Mouse (Mus musculus): Measurements from ENCODE around the gene Kifc3. TPM values are rescaled to one million over a fixed set of nuclear protein-coding genes. Genes with fewer than 3 reads are reported as not detected.

Gene Kifc3
- polyA plus RNA-seq, 1 experiment from 2014 or later = 16.8 TPM

- WGBS = 54% methylated on average over 7 of the region's 7 CpGs
- H3K9me3 ChIP-seq = no peaks in the 10 kb centered on the region
- ATAC-seq (ENCODE audit: low FRiP score, low read depth) = no peak
- no peak overlapping the region for H3K4me2 ChIP-seq (replicated peaks)
- no peak overlapping the region for H3K4me3 ChIP-seq
- 0 out of 2 replicates have a peak, but pooled peaks cover 3% of the 10 kb centered on the region for H3K4me1 ChIP-seq
- no peaks in the 10 kb centered on the region for H3K36me3 ChIP-seq
- H3K27me3 ChIP-seq = no peaks in the 10 kb centered on the region
- H3K27ac ChIP-seq = no peak overlapping the region
- no peak overlapping the region for H3K9ac ChIP-seq
Observed at GRCm38 (mm10) chr8:95201491-95201890, 1.1 kb downstream of the Kifc3 start.

GRCm38 (mm10) chr8:95200001-95200405, 2.6 kb downstream of the Kifc3 start:
- Histone ChIP-seq H3K9ac (no peak overlapping the region), H3K9me3 (no peaks in the 10 kb centered on the region), H3K4me3 (no peak overlapping the region), H3K4me1 (0 out of 2 replicates have a peak, but pooled peaks cover 3% of the 10 kb centered on the region), H3K27me3 (no peaks in the 10 kb centered on the region), H3K27ac (no peak overlapping the region), H3K4me2 (replicated peaks) (no peak overlapping the region), H3K36me3 (no peaks in the 10 kb centered on the region)
- ATAC-seq (ENCODE audit: low FRiP score, low read depth) = no peak
- WGBS = 76% methylated on average over 9 of the region's 9 CpGs

GRCm38 (mm10) chr8:95195728-95196127, 6.9 kb downstream of the Kifc3 start:
- no peak overlapping the region for H3K4me2 ChIP-seq (replicated peaks)
- no peaks in the 10 kb centered on the region for H3K9me3 ChIP-seq
- whole genome bisulfite sequencing = 57% methylated on average over 11 of the region's 11 CpGs
- no peak for ATAC-seq (ENCODE audit: low FRiP score, low read depth)
- H3K27me3 ChIP-seq = no peaks in the 10 kb centered on the region
- no peaks in the 10 kb centered on the region for H3K36me3 ChIP-seq
- no peak overlapping the region for H3K4me3 ChIP-seq
- H3K27ac ChIP-seq = no peak overlapping the region
- no peak overlapping the region for H3K9ac ChIP-seq
- no peaks in the 10 kb centered on the region for H3K4me1 ChIP-seq

- Histone ChIP-seq H3K4me2 (replicated peaks) (no peak overlapping the region), H3K27ac (no peak overlapping the region), H3K9ac (no peak overlapping the region), H3K27me3 (no peaks in the 10 kb centered on the region), H3K36me3 (no peaks in the 10 kb centered on the region), H3K9me3 (no peaks in the 10 kb centered on the region), H3K4me1 (no peaks in the 10 kb centered on the region), H3K4me3 (no peak overlapping the region)
- no peak for ATAC-seq (ENCODE audit: low FRiP score, low read depth)
- WGBS = 87% methylated on average over 9 of the region's 9 CpGs
Observed at GRCm38 (mm10) chr8:95191497-95192175, 11.0 kb downstream of the Kifc3 start.

GRCm38 (mm10) chr8:95187579-95187978, 15.0 kb downstream of the Kifc3 start:
- Histone ChIP-seq H3K9ac (no peak overlapping the region), H3K36me3 (no peaks in the 10 kb centered on the region), H3K4me2 (replicated peaks) (no peak overlapping the region), H3K27ac (no peak overlapping the region), H3K4me3 (no peak overlapping the region), H3K27me3 (no peaks in the 10 kb centered on the region), H3K9me3 (no peaks in the 10 kb centered on the region), H3K4me1 (peaks cover 4% of the 10 kb centered on the region; the same call in 1 of the 2 replicates)
- 75% methylated on average over 5 of the region's 5 CpGs for WGBS
- no peak for ATAC-seq (ENCODE audit: low FRiP score, low read depth)

GRCm38 (mm10) chr8:95185891-95186513, 16.6 kb downstream of the Kifc3 start:
- H3K9ac ChIP-seq = no peak overlapping the region
- ATAC-seq (ENCODE audit: low FRiP score, low read depth) = no peak
- 67% methylated on average over 7 of the region's 7 CpGs for WGBS
- H3K27ac ChIP-seq = no peak overlapping the region
- H3K4me2 ChIP-seq (replicated peaks) = no peak overlapping the region
- H3K4me3 ChIP-seq = no peak overlapping the region
- H3K36me3 ChIP-seq = no peaks in the 10 kb centered on the region
- H3K27me3 ChIP-seq = no peaks in the 10 kb centered on the region
- no peaks in the 10 kb centered on the region for H3K9me3 ChIP-seq
- H3K4me1 ChIP-seq = peaks cover 8% of the 10 kb centered on the region

- Histone ChIP-seq H3K36me3 (no peaks in the 10 kb centered on the region), H3K9me3 (no peaks in the 10 kb centered on the region), H3K4me2 (replicated peaks) (no peak overlapping the region), H3K27me3 (no peaks in the 10 kb centered on the region), H3K27ac (no peak overlapping the region), H3K4me3 (no peak overlapping the region), H3K4me1 (peaks cover 8% of the 10 kb centered on the region), H3K9ac (no peak overlapping the region)
- no peak for ATAC-seq (ENCODE audit: low FRiP score, low read depth)
- 55% methylated on average over 10 of the region's 10 CpGs for WGBS
Observed at GRCm38 (mm10) chr8:95185104-95185503, 17.5 kb downstream of the Kifc3 start.

GRCm38 (mm10) chr8:95184171-95184570, 18.4 kb downstream of the Kifc3 start:
- no peak overlapping the region for H3K9ac ChIP-seq
- H3K9me3 ChIP-seq = no peaks in the 10 kb centered on the region
- H3K4me3 ChIP-seq = no peak overlapping the region
- no peak for ATAC-seq (ENCODE audit: low FRiP score, low read depth)
- peaks cover 8% of the 10 kb centered on the region for H3K4me1 ChIP-seq
- no peaks in the 10 kb centered on the region for H3K27me3 ChIP-seq
- 80% methylated on average over 12 of the region's 12 CpGs for WGBS
- H3K4me2 ChIP-seq (replicated peaks) = no peak overlapping the region
- no peaks in the 10 kb centered on the region for H3K36me3 ChIP-seq
- H3K27ac ChIP-seq = no peak overlapping the region

- WGBS = 42% methylated on average over 7 of the region's 7 CpGs
- no peak for ATAC-seq (ENCODE audit: low FRiP score, low read depth)
- no peak overlapping the region for H3K4me2 ChIP-seq (replicated peaks)
- no peaks in the 10 kb centered on the region for H3K9me3 ChIP-seq
- no peaks in the 10 kb centered on the region for H3K27me3 ChIP-seq
- H3K9ac ChIP-seq = no peak overlapping the region
- no peaks in the 10 kb centered on the region for H3K36me3 ChIP-seq
- no peak overlapping the region for H3K4me3 ChIP-seq
- peaks cover 8% of the 10 kb centered on the region for H3K4me1 ChIP-seq
- H3K27ac ChIP-seq = no peak overlapping the region
Observed at GRCm38 (mm10) chr8:95181850-95182249, 20.8 kb downstream of the Kifc3 start.

GRCm38 (mm10) chr8:95178191-95178590, 24.4 kb downstream of the Kifc3 start:
- whole genome bisulfite sequencing = 70% methylated on average over 4 of the region's 4 CpGs
- no peaks in the 10 kb centered on the region for H3K36me3 ChIP-seq
- H3K4me3 ChIP-seq = no peak overlapping the region
- H3K4me1 ChIP-seq = peaks cover 4% of the 10 kb centered on the region; the same call in 1 of the 2 replicates
- no peaks in the 10 kb centered on the region for H3K9me3 ChIP-seq
- H3K27me3 ChIP-seq = no peaks in the 10 kb centered on the region
- ATAC-seq (ENCODE audit: low FRiP score, low read depth) = no peak
- H3K27ac ChIP-seq = no peak overlapping the region
- H3K9ac ChIP-seq = no peak overlapping the region
- H3K4me2 ChIP-seq (replicated peaks) = no peak overlapping the region

GRCm38 (mm10) chr8:95176985-95177384, 25.6 kb downstream of the Kifc3 start:
- no peaks in the 10 kb centered on the region for H3K27me3 ChIP-seq
- no peaks in the 10 kb centered on the region for H3K36me3 ChIP-seq
- H3K9ac ChIP-seq = no peak overlapping the region
- no peak overlapping the region for H3K4me2 ChIP-seq (replicated peaks)
- peaks cover 4% of the 10 kb centered on the region; the same call in 1 of the 2 replicates for H3K4me1 ChIP-seq
- 78% methylated on average over 6 of the region's 6 CpGs for whole genome bisulfite sequencing
- H3K4me3 ChIP-seq = no peak overlapping the region
- no peaks in the 10 kb centered on the region for H3K9me3 ChIP-seq
- H3K27ac ChIP-seq = no peak overlapping the region
- ATAC-seq (ENCODE audit: low FRiP score, low read depth) = no peak

GRCm38 (mm10) chr8:95175808-95176207, 26.8 kb downstream of the Kifc3 start:
- WGBS = 63% methylated on average over 18 of the region's 18 CpGs
- no peaks in the 10 kb centered on the region for H3K27me3 ChIP-seq
- peak; percentile 51; the same call in 1 of the 2 replicates for ATAC-seq (ENCODE audit: low FRiP score, low read depth)
- H3K9ac ChIP-seq = no peak overlapping the region
- H3K36me3 ChIP-seq = no peaks in the 10 kb centered on the region
- H3K4me3 ChIP-seq = no peak overlapping the region
- H3K27ac ChIP-seq = peak overlapping the region; percentile 22; the same call in 1 of the 2 replicates
- no peaks in the 10 kb centered on the region for H3K4me1 ChIP-seq
- H3K4me2 ChIP-seq (replicated peaks) = 0 out of 2 replicates have a peak overlapping the region, but pooled peaks have one; percentile 1
- H3K9me3 ChIP-seq = no peaks in the 10 kb centered on the region

Measured in limb, embryonic 13.5 days (tissue).